Mouse (Mus musculus) spleen, adult 18-20 months (tissue): ENCODE measurements around the gene Dohh.

ENCODE experiments used
- DNase-seq, 2 experiments: peaks; one replicate each; pipeline ENCODE4 v3.0.0; 2022; ENCODE audit warnings: mixed read lengths in 2 of 2

The Dohh gene

DNA sequence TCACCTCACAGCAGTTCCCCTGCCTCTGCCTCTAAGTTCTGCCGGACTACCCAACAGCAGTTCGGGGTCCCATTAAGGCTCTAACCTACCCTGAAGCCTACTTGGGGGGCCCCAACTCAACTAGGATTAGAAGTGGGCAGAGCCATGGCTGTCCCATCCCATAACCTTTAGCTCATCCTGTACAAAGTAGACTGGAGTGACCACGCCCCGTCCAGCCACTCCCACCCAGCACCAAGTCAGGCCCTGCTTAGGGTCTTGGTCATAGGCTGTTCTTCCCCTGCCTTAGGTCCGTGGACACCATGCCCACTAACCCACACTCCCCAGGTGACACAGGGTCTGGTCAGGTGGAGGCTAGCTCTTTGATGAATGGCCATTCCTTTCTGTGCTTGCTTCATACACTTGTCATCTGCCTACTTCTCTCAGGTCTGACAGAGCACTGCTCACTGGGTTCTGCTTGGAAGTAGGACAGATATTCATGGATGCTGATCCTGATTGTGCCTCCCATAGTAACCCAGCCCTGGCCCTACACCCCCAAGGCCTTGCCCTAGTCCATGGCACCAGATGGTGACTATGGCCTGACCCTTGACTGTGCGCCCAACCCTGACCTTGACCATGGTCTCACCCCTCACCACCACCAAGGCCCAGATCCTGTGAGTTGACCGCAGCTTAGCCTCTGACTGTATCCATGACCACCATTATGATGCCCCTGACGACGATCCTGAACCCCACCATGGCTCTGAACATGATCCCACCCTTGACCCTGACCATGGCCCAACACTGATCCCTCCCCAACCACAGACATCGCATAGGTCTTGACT lies 35.1 kb downstream of the Dohh start:
- DNase-seq = peak in 1 of 2 experiments; percentile 3

DNA sequence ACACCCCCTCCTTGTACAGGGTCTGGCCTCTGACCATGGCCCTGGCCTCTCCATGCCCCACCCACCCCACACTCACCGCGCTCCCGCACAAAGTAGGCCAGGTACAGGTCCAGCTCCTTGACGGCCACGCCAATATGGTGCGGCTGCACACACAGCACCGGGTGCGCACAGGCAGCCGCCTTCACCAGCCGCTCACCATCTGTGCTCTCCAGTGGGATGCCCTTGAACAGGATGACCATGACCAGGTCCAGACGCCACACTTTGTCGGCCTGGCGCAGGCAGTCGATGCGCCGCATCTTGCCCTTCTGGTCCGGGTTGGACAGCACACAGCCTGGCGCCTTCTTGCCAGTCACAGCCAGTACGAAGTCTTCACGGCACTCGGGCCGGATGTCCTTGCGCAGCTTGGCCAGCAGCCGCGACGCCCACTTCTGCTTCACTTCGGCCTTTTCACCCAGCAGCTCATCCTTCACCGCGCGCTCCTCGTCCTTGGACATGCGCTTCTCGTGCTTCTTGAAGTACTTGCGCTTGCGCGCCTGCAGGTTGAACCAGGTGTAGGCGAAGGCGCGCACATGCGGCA lies 36.1 kb downstream of the Dohh start:
- peak in 1 of 2 experiments; percentile 7 for DNase-seq

DNA sequence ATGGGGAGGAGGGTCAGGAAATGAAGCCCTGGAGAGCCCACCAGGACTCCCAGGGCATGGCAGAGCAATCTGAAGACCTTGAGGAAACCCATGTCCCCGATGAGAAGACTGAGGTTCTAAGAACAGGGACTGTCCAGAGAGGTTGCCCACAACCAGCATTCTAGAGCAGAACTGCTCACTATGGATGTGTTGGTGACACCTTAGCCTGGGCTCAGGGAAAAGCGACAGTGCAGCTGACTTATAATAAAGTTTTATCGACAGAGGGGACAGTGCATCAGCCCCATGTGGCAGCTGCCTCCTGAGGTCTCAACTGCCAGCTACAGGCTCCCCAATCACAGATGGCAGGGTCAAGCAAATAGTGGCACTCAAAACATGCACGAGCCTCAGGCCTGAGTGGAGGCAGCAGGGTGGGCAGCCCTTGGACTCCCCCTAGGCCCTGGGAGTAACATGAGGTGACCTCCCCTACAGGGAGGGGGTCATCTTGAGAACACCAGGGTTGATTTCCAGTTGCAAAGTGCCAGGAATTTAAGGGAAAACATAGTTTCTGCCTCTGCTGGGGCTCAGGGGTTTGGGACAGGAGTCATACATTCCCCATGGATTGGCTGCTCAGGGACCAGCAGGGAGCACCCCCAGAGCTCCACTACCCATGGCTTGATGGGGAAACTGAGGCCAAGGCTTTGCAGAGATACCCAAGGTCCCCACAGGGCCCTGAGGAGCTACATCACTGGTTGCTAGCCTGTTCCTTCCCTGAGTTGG lies 37.0 kb downstream of the Dohh start:
- peak in 1 of 2 experiments; percentile 2 for DNase-seq

DNA sequence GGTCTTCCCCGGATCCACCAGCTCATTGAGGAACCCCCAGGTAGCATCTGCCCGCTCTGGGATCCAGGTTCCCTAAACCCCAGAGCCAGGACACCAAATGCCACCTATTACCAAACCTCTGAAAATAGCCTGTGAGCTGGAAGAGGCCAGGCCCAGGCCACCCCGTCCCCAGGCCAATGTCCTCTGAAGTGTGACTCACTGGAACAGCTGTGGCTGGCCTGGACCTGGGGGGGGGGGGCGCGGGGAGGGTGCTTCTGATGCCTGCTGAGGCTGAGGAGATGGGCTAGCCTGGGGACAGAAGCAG lies 37.5 kb downstream of the Dohh start:
- no peak for DNase-seq

DNA sequence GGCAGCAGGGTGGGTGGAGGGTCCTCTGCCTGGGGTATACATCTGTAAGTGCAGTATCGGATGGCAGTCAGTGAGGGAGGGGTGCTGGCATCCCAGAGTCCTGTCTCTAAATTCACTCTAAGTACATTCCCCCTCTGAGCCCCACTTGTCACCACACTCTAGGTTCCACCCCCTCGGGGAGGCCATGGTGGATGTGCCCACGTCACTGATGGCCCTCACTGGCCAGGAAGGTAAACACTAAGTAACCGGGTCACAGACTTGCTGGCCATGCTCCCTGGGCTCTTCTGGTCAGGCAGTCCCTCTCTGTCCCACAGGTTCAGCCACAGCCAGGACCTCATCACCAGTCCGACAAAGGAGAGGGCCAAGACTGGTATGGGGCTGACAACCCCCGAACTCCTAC lies 38.0 kb downstream of the Dohh start:
- DNase-seq = peak in 1 of 2 experiments; percentile 3

DNA sequence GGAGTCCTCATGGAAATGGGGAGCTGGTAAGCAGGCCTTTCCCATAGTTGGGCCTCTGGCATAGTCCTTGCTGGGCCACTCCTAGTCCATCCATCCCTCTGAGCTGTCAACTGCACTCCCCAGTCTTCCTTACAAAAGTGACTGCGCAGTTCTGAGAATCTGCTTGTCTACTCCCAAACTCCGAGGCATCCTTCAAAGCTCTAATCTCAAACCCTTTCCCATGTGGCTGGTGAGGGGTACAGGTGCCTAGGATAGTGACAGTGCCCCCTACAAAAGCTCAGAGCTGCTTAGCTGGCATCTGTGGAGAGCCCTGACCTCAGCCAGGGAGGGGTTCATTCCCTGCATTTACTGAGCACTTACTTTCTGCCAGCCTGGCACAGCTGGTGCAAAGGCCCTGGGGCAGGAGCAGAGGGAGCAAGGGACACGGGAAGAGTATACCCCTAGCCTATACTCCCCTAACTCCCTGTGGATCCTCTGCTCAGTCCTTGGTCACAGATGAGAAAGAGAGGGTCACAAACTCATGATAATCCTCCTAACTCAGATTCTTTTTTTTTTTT lies 38.5 kb downstream of the Dohh start:
- DNase-seq = no peak

DNA sequence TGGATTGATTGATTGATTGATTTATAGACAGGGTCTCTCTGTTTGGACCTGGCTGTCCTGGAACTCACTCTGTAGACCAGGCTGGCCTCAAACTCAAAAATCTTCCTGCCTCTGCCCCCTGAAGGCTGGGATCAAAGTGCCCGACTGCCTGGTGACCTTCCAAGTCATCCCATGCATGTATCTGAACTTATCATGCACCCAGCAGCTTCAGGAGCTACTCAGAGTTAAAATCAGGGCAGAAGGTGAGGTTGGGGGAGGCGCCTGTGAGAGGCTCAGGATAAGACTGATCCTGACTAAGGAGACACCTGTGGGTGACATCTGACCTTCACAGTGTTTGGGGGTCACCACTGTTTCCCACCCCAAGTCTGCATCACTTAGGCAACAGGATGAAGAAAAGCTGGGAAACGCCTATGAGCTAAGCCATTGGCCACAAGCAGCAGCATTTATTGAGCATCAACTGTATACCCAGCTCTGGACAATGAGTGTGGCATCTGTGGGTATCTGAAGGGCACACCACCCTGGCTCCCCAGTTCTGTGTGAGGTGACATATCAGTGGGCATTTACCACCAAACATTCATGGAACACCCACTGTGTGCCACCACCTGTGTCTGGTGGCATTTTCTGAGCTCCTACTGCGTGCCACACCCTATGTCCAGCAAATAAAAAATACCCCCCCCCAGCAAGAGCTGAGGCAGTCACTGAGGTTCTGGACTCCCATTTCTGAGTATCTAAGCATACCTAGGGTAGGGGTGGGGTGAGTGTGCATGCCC lies 39.4 kb downstream of the Dohh start:
- peak in 1 of 2 experiments; percentile 1 for DNase-seq

DNA sequence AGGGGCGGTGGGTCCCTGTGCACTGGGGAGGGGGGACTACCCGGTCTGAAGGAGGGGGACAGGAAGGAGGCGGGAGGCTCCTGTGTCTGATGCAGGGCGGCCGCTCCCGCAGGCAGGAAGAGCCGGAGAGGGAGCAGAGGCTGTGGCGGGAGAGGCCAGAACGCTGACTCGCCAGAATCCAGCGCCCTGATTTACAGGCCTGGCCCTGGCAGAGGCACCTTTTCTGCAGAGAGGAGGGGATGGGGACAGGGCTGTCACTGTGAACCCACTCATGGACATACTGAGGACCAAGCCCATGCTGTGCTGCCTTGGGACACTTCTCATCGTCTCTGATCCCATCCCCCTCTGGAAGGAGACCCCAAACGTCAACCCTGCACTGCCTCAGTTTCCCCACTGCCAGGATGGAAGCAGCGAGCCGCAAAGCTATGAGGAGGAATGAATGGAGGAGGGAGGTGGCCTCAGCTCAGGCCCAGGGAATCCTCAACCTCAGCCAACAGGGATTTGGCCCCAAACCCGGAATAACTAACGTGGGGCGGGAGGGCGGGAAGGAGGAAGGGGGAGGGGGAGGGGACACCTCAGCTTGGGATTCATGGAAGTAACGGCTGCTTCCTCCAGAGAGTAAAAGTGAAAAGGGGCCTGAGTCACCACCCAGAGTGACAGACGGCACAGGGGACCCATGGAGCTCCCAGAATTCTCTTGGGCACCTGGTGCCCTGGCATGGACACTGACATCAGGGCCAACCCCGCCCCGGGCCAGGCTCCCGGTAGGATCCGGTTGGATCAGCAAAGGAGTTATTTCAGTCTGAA lies 40.2 kb downstream of the Dohh start:
- DNase-seq = peak; percentile 3 to 5

DNA sequence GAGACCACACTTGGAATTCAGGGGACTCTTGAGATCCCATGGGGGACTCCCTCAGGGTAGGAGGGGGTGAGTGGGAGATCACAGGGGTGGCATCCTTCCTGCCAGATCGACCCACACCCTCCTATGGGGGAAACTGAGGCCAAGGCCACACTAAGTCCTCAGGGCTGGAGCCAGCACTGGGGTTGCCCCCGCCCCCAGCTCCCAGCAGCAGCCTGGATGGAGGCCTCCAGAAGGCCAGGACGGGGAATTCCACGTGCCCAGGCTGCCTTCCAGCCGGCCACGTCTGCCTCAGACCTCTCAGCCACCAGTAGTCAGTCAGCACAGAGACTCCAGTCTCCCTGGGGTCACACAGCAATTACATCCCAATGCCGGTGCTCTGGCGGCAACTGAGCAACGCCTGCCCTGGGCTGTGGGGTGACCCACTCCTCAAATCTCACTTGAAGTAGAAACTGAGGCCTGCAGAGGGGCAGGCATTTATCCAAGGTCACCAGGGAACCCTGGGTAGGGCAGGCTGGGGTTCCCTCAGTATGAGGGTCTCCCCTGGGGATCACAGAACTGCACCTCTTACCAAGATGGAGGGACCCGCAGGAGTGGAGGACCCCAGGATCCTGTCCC lies 41.1 kb downstream of the Dohh start:
- peak; percentile 6 to 10 for DNase-seq

DNA sequence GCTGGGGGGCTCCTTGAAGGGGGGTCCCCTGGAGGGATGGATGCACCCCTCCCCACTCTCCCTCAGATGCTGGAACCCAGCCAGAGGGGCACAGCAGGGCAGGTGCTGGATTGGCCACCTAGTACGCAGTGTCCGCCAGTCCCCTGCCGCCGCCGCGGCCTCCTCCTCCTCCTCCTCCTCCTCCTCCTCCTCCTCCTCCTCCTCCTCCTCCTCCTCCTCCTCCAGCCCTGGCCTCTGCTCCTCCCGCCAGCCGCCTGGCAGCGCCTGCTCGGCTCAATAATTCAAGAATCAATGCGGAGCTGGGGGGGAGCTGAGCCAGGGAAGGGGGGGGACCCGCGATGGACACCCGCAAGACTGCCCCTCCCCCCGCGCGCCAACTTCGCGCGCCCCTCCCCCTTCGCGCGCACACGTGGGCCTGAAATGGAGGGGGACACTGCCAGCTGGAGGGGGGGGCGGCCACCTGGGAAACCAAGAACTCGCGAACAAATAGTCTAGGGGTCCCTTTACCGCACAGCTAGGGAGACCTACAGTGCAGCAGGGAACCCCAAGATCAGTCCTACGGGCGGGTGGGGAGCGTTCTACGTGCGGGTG lies 41.9 kb downstream of the Dohh start:
- peak; percentile 4 for DNase-seq

DNA sequence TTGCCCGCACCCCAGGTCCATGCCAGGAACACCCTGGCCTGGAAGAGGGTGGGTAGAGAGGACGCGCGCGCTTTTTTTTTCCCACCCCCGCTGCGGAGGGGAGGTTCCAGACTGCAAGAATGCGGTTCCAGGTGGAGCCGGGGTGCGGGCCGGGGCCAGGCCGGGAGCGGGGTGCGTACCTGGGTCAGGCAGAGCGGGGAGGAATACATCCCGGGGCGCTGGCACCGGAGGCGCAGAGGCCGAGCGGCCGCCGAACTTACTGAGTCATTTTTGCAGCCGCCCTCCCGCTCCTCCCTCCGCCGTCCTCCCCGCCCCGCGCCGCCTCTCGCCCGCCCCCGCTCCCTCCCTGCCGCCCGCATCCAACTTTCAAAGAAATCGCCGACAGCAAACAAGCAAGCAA lies 42.7 kb downstream of the Dohh start:
- DNase-seq = peak; percentile 17 to 39

DNA sequence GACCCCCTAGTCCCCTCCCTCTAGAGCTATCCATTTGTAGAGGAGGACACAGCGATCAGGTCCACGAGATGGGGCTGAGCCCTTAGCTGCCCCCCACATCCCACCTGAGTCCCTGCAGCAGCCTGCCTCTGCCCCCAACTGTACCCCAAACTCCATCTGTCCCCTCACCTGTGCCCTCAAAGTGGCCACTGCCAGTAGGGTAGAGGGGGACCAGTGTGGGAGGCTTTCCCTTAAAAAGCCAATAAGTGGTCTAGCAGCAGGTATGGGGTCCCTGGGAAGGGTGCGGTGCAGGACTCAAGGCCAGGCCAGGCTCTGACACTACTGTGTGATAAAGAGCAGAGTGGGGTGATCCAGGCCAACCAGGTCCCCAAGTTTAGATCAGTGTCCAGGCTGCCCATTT lies 43.1 kb downstream of the Dohh start:
- DNase-seq = no peak

DNA sequence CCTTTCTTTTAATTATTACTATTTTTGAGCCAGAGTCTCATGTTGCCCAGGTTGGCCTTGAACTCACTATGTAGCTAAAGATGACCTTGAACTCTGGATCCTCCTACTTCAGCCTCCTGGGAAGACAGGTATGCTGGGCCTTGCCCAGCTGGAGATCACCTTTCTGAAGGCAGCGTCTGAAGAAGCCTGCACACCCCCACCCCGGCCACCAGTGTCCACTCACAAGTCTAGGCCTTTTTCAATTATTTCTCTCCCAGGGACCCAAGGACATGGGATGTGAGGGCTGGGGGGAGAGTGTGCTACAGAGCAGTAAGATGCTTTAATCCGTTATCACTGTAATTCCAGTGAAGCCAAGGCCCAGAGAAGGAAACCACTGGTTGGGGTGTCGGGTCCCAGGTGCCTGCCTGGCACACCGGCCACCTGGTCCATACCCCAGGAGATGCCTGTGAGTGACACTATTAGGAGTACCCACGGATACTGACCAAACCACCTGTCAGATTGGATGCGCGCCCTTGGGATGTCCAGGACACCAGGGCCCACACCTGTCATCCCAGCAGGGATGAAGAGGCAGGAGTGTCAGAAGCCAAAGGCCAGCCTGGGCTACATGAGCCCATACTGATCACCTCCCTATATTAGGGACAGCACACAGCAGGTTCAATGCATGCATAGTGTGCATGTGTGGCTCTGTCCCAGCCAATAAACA lies 43.7 kb downstream of the Dohh start:
- DNase-seq = peak; percentile 2 to 3

DNA sequence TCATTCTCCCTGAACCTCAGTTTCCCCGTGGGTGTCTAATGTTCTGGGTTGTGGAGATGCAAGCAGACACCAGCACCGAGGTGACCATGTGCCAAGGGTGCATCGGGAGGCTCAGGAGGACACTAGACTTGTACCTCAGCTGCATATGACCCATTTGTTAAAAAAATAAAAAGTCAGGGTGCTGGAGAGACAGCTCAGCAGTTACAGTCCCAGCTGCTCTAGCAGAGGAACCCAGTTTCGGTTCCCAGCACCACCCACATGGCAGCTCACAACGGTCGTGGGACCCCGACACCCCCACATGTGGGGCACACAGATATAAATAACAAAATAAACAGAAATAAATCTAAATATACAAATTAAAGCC lies 44.3 kb downstream of the Dohh start:
- DNase-seq = peak in 1 of 2 experiments; percentile 3

DNA sequence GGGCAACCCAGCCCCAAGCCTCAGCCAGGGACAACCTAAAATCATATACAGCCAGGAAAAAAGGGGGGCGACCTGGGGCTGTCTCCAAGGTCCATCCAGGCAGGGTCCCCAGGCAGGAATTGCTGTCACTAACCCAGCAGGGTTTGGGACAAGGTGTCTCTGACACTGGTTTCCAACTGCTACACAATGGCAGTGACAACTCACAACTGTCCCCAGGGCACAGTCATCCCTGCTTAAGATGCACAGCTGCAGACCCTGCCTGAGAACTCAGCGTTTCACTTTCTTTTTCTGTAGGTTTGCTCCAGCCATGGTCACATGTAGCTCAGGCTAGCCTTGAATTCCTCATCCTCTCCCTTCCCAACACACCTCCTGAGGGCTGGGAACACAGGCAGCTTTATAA lies 44.9 kb downstream of the Dohh start:
- DNase-seq = peak; percentile 6

DNA sequence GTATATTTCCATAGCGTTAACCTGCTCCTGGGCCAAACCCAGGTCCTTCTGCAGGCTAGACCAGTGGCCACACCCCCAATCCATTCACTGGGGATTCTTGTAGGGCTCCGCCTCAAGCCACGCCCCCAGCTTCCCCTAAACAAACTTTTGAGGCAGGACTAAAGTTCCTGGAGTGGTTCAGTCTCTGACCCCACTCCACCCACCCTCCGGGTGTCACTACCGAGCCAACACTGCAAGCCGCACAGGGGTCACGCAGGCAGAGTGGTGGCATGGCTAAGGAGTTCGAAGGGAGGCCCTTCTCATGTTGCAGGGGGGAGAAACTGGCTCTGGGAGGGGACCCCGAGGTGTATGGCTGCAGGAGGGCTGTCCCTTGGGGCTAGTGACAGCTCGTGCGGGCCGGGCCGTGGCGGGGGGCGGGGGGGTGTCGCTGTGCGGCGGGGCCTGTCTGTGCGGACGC lies 45.4 kb downstream of the Dohh start:
- DNase-seq = peak; percentile 81 to 85

DNA sequence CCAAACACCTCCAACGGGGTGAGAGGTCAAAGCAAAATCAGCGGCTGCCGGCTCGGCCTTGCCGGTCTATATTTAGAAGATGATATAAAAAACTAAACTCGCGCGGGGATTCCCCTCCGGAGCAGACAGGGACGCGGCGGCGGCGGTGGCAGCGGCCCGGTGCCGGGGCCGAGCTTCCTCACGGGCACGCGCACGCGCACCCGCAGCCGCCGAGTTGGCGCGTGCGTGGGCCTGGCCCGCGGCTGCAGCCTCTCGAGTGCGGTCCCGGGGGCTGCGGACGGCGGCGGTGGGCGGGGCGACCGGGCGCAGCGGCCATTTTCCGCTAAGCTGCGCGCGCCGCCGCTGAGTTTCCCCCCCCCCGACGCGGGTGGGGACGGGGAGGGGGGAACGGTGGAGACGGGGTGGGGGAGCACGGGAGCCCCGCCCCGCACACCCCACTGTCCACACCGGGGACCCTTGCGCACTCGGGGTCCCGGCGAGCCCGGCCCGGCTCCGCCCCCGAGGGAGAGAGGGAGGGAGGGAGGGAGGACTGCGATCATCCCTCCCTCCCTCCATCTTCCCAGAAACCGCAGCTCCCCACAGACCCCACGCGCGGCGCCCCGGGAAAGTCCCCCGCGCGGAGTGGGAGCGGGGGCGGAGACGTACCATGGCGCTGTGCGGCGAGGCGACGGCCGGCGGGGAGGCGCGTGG lies 46.1 kb downstream of the Dohh start:
- peak; percentile 73 to 82 for DNase-seq

DNA sequence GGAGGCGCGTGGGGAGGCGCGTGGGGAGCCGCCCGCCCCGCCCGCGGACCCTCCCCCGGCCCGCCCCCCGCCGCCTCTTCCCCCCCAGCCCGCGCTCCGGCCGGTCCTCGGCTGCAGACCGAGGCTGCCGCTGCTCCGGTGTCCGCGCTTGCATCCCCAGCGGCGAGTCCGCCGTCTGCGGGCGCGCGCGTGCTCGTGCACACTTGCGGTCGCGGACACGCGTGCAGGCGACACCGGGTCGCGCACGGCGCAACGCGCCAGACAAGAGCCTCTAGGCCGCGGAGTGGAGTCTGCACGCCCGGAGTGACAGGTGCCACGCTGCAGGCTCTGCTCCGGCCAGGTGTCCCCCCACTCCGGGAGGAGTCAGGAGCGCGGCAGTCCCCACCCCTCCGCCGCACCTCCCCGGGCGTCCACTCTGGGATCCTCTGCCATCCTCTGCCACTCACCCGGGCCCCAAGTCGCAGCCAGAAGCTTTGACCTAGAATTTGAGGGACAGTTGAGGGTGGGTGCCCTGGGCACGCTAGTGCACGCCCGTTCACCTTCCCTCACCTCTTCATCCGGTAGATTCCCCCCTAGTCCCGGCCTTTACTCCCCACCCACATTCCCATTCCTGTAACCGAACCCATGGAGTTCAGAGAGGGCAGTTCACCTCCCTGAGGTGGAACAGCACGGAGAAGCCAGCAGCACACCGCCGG lies 46.8 kb downstream of the Dohh start:
- DNase-seq = peak; percentile 54 to 65

DNA sequence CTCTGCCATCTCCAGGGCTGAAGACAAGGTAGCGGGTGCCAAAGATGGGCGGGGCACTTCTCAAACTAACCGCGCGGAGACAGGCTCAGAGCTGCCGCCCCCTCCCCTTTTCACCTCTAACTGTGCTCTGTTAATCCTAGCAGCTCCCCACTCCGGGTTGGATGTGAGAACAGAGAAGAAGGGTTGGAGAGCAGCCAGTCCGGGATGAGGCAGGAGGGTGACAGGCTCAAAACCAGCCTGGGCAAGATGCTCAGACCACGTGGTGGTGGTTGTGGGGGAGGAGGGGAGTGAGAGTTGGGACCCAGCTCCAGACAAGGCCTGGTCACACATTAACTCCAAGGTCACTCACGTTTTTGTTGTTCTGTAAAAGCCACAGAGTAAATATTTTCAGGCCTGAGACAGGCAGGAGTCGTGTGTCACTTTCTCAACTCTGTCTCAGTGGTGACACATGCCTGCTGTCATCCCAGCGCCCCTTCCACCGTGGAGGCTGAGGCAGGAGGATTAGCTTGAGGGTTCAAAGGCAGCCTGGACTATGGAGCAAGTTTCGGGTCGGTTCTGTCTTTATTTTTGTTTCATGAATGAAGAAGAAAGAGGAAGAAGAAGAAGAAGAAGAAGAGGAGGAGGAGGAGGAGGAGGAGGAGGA lies 47.4 kb downstream of the Dohh start:
- DNase-seq = no peak
